Mouse (Mus musculus) adrenal gland, postnatal 36 days (tissue): ENCODE results near the gene Myh3. TPM values are rescaled to one million over a fixed set of nuclear protein-coding genes. Genes with fewer than 3 reads are reported as not detected.

ENCODE experiments used
- DNase-seq, 2 experiments: peaks; one replicate each; pipeline ENCODE4 v3.0.0; 2021; ENCODE audit warnings: mixed read lengths in 1 of 2
- total RNA-seq, 2 experiments: library from RNA; stranded (reverse); gene quantifications; 2 replicates each; pipeline ENCODE4 v1.2.3; 2021

Myh3 gene
- total RNA-seq, 2 experiments from 2014 or later: 0.03 to 0.07 TPM

DNA sequence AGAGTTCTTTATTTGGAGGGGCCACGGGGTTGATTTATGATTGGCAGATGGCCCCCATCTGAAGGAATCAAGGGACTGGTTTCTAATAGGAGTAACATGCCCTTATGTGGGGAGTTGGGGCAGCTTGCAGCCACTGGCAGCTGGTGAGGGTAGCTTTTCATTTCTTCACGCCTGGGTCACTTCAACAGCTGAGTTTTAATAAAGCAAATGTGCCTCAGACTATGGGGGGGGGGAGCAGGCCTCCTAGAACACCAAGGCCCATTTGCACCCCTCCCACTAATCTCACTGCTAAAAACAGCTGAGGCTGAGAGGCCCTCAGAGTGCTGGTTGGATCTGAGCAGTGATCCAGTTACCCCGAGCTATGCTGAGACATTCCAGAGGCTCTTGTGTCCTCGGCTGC is 27.6 kb downstream of the Myh3 start:
- DNase-seq: no peak

GRCm38 (mm10) chr11:67106973-67107372 is 28.9 kb downstream of the Myh3 start:
- no peak for DNase-seq

GRCm38 (mm10) chr11:67110168-67110948 is 32.3 kb downstream of the Myh3 start:
- DNase-seq: peak; percentile 69 to 78

DNA sequence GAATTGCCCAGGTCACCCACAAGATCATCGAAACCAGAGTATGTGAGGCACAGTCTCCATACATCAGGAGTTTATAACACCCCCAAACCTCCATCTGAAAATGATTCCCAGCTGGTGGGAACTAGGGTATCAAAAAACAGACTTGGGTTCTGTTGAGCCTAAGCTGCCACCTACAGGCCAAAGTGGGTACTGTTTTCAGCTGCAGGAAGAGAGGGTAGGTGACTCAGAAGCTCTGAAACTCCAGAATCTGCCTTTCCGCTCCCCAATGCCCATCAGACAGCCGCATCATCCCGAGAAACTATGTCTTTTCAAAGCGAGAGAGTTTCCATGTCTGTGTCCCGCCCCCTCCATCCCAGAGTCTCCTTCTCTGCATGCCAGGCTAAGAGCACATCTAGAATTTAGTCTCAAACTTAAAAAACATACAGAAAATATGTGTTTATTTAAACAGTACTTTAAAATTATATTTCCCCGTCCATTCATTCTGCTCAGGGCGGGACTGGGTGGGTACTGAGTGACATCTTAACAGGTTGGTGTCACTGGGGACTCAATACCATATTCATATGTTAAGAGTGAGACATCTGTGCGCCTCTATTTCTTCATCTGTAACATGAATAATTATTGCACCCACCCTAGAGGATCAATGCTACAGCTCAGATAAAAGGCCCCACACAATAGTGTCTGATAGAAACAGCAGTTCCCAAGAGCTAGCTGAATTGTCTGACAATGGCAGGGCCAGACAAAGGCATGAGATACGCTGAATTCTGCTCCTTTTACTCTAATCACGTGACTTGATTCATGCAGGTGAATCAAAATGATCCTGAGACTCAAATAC is 34.1 kb downstream of the Myh3 start:
- peak; percentile 71 to 79 for DNase-seq

DNA sequence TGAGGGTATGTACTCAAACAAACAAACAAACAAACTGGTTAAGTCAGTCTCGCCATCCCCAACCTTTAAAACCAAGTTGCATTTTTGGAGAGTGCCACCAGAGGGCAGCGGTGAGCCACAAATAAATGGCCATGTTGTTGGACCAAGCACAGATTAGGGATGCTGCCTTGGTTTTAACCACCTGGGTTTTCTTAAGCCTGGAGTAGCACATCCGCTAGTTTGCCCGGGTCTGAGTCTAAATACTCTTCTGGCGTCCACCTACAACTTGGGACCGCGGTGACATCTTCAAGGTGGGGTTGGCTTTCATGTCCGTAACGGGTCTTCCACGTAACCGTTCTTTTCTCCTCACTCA is 34.7 kb downstream of the Myh3 start:
- DNase-seq: peak; percentile 62 to 71

DNA sequence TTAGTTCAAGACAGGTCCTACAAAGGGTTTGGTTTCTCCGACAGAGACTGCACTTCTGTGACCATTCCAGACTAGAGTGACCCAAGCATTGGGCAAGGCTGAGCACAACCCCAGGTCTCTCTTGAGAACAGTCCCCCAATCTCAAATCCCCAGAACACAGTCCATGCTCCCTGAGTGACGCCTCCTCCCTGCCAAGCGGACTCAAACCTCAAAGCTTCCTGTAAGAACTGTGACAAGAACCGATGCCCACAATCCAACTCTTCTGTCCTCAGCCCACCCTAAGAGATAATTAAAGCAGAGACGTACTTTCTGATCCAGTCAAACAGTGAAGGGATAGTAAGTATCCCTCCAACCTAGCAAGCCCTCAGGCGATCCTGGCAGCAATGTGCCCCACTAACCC is 35.3 kb downstream of the Myh3 start:
- DNase-seq: no peak

- DNase-seq: no peak
Measured at GRCm38 (mm10) chr11:67114261-67114660, 36.2 kb downstream of the Myh3 start.

DNA sequence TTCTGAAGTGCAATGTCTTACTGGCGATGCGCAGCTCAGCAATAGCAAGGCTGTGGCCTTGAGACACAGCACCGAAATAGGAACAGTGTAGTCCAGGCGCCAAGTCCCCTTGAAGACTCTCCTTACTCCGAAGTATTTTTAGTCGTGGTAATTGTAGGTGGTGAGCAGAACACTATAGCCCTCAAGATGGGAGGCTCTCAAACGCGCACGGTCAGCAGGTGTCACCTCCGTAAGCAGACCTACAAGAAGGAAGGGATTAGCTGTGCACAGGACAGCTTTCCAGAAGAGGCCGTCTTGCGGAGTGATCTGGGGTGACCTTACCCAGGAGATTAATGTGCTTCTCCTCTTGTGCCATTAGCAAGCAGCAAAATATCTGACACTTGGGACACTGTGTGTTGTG is 36.8 kb downstream of the Myh3 start:
- no peak for DNase-seq

- DNase-seq: no peak
Measured at GRCm38 (mm10) chr11:67116725-67117124, 38.6 kb downstream of the Myh3 start.

DNA sequence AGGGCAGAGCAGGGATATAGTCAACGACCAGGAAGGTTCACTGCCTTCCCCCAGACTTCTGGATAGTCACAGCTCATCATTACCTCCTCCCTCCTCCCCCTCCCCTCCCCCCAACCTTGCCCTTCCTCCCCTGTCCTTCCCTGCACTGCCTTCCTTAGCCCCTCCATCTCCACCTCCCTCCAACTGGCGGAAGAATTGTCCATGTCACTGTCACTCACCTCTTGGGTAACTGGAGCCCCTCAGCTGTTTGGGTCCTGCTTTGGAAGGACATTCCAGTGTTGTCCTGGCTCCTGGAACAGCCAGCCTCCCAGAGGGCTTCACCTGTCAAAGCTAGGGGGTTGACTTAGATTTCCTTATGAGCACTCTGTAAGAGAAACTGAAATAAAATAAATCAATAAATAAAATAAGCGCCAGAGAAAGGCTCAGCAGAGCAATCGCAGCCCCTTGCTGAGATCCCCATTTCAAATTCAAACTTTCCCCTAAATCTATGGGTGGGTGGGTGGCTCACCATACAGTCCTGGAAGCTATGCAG is 41.5 kb downstream of the Myh3 start:
- no peak for DNase-seq

DNA sequence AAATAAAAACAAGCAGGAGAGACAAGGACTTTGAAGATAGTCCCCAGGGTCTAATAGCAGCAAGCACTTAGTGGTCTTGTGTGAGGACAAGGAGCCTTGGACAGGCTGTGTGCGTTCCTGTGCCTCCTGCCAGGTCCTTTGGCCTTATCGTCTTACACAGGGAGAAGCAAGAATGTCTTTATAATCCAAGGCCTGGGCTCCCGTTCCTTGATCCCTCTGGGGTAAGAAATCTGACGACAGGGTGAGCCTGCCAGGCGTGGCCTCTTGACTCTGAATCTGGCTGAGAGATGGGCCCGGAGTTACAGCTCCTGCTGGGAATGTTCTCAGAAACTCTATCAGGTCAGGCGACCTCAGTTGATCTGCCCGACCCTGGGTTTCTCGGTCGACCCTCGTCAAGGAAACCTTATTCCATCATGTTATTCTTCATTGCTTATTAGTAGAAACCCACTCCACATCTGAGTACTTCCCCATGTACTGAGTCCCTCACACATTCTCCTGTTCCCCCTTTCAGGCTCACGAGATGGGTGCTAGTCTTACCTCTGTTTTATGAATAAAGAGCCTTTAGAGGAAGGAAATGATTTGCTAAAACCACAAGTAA is 42.7 kb downstream of the Myh3 start:
- no peak for DNase-seq

DNA sequence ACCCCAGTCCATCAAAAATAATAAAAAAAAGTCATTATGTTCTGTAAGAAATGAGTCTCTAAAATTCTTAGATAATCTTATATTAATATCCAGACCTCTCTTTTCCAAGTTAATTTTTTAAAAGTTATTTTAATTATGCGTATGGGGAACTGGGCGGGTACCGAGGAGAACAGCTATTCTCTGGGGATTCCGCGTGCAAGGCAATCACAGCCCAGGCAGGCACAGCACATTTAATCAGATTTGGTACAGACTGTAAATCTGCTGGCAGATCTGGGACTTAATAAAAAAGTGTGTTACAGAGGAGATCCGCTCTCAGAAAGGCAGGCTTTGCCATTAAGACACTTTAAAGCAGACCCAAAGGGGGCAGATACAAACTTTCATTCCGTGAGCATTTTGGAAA is 46.8 kb downstream of the Myh3 start:
- no peak for DNase-seq

- DNase-seq: no peak
Measured at GRCm38 (mm10) chr11:67125361-67125760, 47.3 kb downstream of the Myh3 start.

DNA sequence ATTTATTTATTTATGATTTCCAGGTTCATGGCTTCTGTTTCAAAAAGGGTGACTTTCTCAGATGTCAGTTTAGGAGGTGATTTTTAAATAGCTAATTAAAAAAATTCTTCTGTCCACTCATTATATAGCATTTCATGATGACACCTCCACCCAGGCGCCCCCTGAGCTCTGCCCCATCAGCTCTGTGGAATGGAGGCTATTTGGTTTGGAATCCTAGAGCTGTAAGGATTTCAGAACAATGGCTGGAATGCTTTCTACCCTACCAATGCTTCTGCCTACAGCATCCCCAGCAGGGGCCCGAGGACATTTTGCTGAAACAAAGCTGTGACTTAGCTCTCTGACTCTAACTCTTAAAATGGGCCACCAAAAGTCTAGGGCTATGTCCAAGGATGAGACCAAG is 55.4 kb downstream of the Myh3 start:
- no peak for DNase-seq

DNA sequence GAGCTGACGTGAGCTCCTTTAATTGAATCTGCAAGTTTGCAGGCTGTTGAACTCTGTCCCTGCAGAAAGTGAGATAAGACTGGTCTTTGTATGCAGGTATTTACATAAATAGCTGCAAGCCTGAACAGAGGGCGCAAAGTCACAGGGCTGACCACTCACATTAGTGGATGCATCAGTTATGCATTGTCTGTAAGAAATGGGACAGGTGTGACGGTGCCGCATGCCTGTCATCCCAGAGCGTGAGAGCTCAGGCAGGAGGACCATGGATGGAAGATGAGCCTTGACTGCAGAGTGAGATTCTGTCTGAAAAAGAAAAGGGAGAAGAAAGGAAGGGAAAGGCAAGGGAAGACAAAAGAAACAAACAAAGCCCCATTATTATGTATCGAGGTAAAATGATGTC is 56.6 kb downstream of the Myh3 start:
- no peak for DNase-seq

- no peak for DNase-seq
Measured at GRCm38 (mm10) chr11:67135532-67135931, 57.4 kb downstream of the Myh3 start.

DNA sequence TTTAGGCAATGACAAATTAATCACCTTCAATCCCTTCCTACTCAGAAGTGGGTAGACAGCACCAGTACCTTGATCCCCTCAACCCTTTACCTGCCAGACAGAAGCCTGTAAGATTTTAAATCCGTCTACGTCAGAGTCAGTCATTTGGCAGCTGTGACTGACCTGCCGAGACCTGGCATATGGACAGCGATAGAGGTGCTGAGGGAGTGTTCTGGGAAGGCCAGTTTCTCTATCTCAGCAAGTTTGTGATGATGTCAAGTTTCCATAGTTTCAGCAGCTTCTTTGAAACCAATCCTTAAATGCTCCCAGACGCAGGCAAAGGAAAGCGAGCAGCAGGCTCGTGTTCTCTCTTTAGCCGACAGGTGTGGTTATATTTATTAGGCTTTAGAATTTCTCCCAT is 61.5 kb downstream of the Myh3 start:
- DNase-seq: no peak

- DNase-seq: no peak
Measured at GRCm38 (mm10) chr11:67140175-67140574, 62.1 kb downstream of the Myh3 start.

DNA sequence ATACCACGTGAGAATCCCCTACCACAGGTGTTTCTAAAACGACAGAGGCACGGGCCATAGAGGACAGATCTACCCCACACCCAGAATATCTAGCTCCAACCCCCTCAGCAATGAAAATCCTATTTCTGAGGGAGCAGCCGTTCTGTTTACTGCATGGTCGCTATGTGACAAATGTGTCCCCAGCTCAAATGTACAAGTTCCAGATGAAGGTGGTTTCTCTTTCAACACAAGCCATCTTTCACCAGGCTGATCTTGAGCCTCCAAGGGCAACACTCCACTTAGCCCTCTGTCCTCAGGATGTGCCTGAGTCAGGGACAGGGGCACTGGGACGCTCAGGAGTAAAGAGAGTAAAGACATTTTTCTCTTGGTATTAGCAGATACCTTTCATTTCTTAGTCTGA is 62.9 kb downstream of the Myh3 start:
- no peak for DNase-seq

- DNase-seq: peak; percentile 4 to 21
Measured at GRCm38 (mm10) chr11:67142047-67142446, 63.9 kb downstream of the Myh3 start.

GRCm38 (mm10) chr11:67143065-67143464 is 65.0 kb downstream of the Myh3 start:
- no peak for DNase-seq

DNA sequence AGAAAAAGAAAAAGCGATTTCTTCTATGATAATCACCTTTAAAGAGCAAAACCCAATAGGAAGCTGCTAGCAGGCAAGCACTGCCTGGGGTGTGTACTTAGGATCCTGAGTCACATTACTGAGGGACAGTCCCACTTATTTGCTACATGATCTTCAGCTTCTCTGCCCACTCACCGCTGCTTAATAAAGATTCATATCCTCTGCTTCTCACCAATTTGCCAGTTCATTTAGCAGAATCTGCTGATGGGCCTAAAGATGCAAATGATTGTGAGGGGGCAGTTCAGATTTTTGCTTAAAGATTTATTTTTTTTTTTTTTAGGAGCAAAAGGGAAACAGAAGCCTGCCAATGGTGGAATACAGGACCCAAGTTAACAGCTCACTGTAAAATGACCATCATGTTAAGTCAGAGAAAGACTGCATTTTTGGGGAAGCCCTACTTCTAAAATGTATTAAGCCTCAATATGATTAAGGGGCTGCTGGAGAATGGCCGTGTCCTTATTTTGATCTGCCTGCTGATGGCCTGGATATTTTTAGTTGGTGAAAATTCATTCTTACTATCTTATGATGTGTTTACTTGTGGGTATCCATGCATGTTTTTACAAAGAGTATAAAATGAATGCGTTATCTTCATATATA is 65.9 kb downstream of the Myh3 start:
- no peak for DNase-seq
